Mouse (Mus musculus) kidney, adult 2 months (tissue): ENCODE data around the gene Pth2r.

Source experiments
- CTCF ChIP-seq: fragments of 200-500 bp; conservative IDR thresholded peaks from 2 replicates; pipeline ENCODE4 v1.5.1; 2011; ENCODE audit warnings: low read depth, mild to moderate bottlenecking, control low read depth, low read length, moderate library complexity, mixed read lengths; ENCODE audit not compliant: insufficient read depth, insufficient read length
- POLR2A ChIP-seq: fragments of 200-500 bp; IDR thresholded peaks from one replicate; pipeline ENCODE4 v1.6.1; 2011; ENCODE audit warnings: low read depth, low read length, control low read depth

DNA sequence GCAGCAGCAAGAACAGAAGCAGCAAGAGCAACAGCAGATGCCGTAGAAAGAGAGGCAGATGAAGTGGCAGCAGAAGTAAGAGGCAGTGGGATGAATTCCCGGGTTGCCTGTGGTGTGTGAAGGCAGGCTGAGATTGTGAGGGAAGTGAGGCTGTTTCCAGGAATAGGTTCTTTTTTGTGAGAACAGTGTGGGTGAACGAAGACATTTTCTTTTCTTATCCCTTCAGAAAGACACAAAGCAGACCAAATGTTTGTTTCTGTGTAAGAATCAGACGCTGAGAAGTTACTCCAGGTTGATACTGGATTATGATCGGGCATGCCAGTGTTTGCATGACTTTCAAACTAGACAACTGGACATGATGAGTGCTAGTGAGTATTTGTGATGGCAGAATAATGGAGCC lies 52.2 kb downstream of the Pth2r start:
- no peak for TF ChIP-seq POLR2A
- TF ChIP-seq CTCF = no peak
